Mouse (Mus musculus) CH12.LX (cell line): Measurements from ENCODE around the gene Ccdc141. TPM values are rescaled to one million over a fixed set of nuclear protein-coding genes. Genes with fewer than 3 reads are reported as not detected.

Source experiments
- DNase-seq: peaks from one replicate; pipeline ENCODE4 v3.0.0-alpha.2; 2013; ENCODE audit errors: extremely low read depth
- H3K27ac ChIP-seq: 2 replicates; pipeline ENCODE4 v1.5.1; 2012; ENCODE audit warnings: low read depth, mild to moderate bottlenecking, control low read depth, moderate library complexity; ENCODE audit not compliant: insufficient read depth
- H3K27me3 ChIP-seq: replicated peaks from 2 replicates; pipeline ENCODE3; 2012; ENCODE audit warnings: inconsistent platforms
- H3K36me3 ChIP-seq, 2 experiments: replicated peaks in 1 of 2; 2 replicates each; pipeline versions ENCODE3 to v1.6.1; 2012; ENCODE audit warnings: inconsistent platforms in 1 of 2, low read length in 1 of 2, mild to moderate bottlenecking in 1 of 2, mixed read lengths in 1 of 2, moderate library complexity in 1 of 2; ENCODE audit not compliant: control insufficient read depth in 1 of 2, insufficient read depth in 1 of 2
- H3K4me1 ChIP-seq, 2 experiments: 2 replicates each; pipeline ENCODE4 v1.6.1; 2012; ENCODE audit warnings: inconsistent platforms in 1 of 2, moderate library complexity in 1 of 2; ENCODE audit not compliant: insufficient read depth in 2 of 2, control insufficient read depth in 1 of 2
- H3K4me2 ChIP-seq: 2 replicates; pipeline ENCODE4 v1.6.1; 2012; ENCODE audit warnings: low read depth, mild to moderate bottlenecking, control low read depth; ENCODE audit not compliant: poor library complexity, insufficient read depth, severe bottlenecking
- H3K4me3 ChIP-seq, 3 experiments: fragments of 150-350 bp in 1 of 3; sonication (generic) in 1 of 3; replicated peaks in 1 of 3; 2 replicates each; pipeline versions ENCODE3 to v1.5.1; 2011 to 2012; ENCODE audit warnings: low read depth in 2 of 3, low read length in 2 of 3, mild to moderate bottlenecking in 2 of 3, moderate library complexity in 2 of 3, control low read depth in 1 of 3, improper control_type of control experiment in 1 of 3, inconsistent platforms in 1 of 3, mixed read lengths in 1 of 3; ENCODE audit not compliant: poor library complexity in 1 of 3
- H3K79me2 ChIP-seq: replicated peaks from 2 replicates; pipeline ENCODE4 v1.6.1; 2012; ENCODE audit warnings: mild to moderate bottlenecking, moderate library complexity; ENCODE audit not compliant: control insufficient read depth, poor library complexity, insufficient read depth, severe bottlenecking; ENCODE audit errors: extremely low read depth
- H3K9ac ChIP-seq: 2 replicates; pipeline ENCODE4 v1.6.1; 2012; ENCODE audit warnings: low read depth, mild to moderate bottlenecking, control low read depth, moderate library complexity; ENCODE audit not compliant: insufficient read depth
- H3K9me3 ChIP-seq: replicated peaks from 2 replicates; pipeline ENCODE3; 2012; ENCODE audit warnings: low read length, inconsistent platforms, mixed read lengths
- CHD1 ChIP-seq: IDR thresholded peaks from 2 replicates; pipeline ENCODE4 v1.6.1; 2012; ENCODE audit warnings: low read depth, low read length, improper control_type of control experiment, inconsistent platforms
- ELF1 ChIP-seq: IDR thresholded peaks from 2 replicates; pipeline ENCODE4 v1.6.1; 2014; ENCODE audit warnings: low read depth, mild to moderate bottlenecking, inconsistent platforms, low read length, improper control_type of control experiment
- GABPA ChIP-seq: IDR thresholded peaks from 2 replicates; pipeline ENCODE4 v1.6.1; 2012; ENCODE audit warnings: low read depth, low read length, improper control_type of control experiment, inconsistent platforms; ENCODE audit not compliant: insufficient replicate concordance
- HCFC1 ChIP-seq: IDR thresholded peaks from 2 replicates; pipeline ENCODE4 v1.6.1; 2012; ENCODE audit warnings: low read depth, mild to moderate bottlenecking, inconsistent platforms, low read length, improper control_type of control experiment
- IRF4 ChIP-seq: IDR thresholded peaks from 2 replicates; pipeline ENCODE4 v1.6.1; 2014; ENCODE audit warnings: low read depth, mild to moderate bottlenecking, inconsistent platforms, low read length, improper control_type of control experiment
- MEF2A ChIP-seq: IDR thresholded peaks from 2 replicates; pipeline ENCODE4 v1.6.1; 2014; ENCODE audit warnings: low read depth, mild to moderate bottlenecking, inconsistent platforms, low read length, improper control_type of control experiment, borderline replicate concordance
- MXI1 ChIP-seq: IDR thresholded peaks from 2 replicates; pipeline ENCODE4 v1.6.1; 2011; ENCODE audit warnings: mild to moderate bottlenecking, low read depth, low read length, improper control_type of control experiment
- NELFE ChIP-seq: IDR thresholded peaks from 2 replicates; pipeline ENCODE4 v1.6.1; 2011; ENCODE audit warnings: low read depth, low read length, improper control_type of control experiment
- NRF1 ChIP-seq: IDR thresholded peaks from 2 replicates; pipeline ENCODE4 v1.6.1; 2014; ENCODE audit warnings: low read depth, mild to moderate bottlenecking, inconsistent platforms, low read length, improper control_type of control experiment, moderate library complexity
- POLR2A ChIP-seq: IDR thresholded peaks from 2 replicates; pipeline ENCODE4 v1.6.1; 2011; ENCODE audit warnings: low read depth, mild to moderate bottlenecking, improper control_type of control experiment, low read length
- POLR2AphosphoS2 ChIP-seq: IDR thresholded peaks from 2 replicates; pipeline ENCODE4 v1.6.1; 2011; ENCODE audit warnings: low read depth, low read length, improper control_type of control experiment
- RAD21 ChIP-seq: IDR thresholded peaks from 2 replicates; pipeline ENCODE4 v1.6.1; 2011; ENCODE audit warnings: low read depth, mild to moderate bottlenecking, low read length, improper control_type of control experiment, moderate library complexity
- RCOR1 ChIP-seq: conservative IDR thresholded peaks from 2 replicates; pipeline ENCODE4 v1.6.1; 2012; ENCODE audit warnings: low read depth, mild to moderate bottlenecking, inconsistent platforms, low read length, improper control_type of control experiment
- SIN3A ChIP-seq: IDR thresholded peaks from 2 replicates; pipeline ENCODE4 v1.6.1; 2012; ENCODE audit warnings: low read length, improper control_type of control experiment, inconsistent platforms
- SMC3 ChIP-seq: IDR thresholded peaks from 2 replicates; pipeline ENCODE4 v1.6.1; 2011; ENCODE audit warnings: low read depth, low read length, improper control_type of control experiment
- TCF12 ChIP-seq: IDR thresholded peaks from 2 replicates; pipeline ENCODE4 v1.6.1; 2014; ENCODE audit warnings: low read depth, mild to moderate bottlenecking, inconsistent platforms, low read length, improper control_type of control experiment
- UBTF ChIP-seq: IDR thresholded peaks from 2 replicates; pipeline ENCODE4 v1.6.1; 2012; ENCODE audit warnings: low read depth, mild to moderate bottlenecking, inconsistent platforms, low read length, improper control_type of control experiment, moderate library complexity
- ZKSCAN1 ChIP-seq: IDR thresholded peaks from 2 replicates; pipeline ENCODE4 v1.6.1; 2012; ENCODE audit warnings: low read depth, inconsistent platforms, low read length, improper control_type of control experiment, borderline replicate concordance
- ZNF384 ChIP-seq: IDR thresholded peaks from 2 replicates; pipeline ENCODE4 v1.6.1; 2012; ENCODE audit warnings: low read depth, low read length, improper control_type of control experiment, inconsistent platforms
- dilution Hi-C: fragments of 300-500 bp; cut with MboI; formaldehyde crosslinking; loops from 2 replicates; pipeline ENCODE4 v1.14.3; 2020; ENCODE audit warnings: low sequenced_read_pairs; ENCODE audit not compliant: extremely low pct_unique_long_range_greater_than_20kb, extremely low pct_ligation_motif_present
- in situ Hi-C: fragments of 300-500 bp; cut with MboI; formaldehyde crosslinking; loops from 3 replicates; pipeline ENCODE4 v1.14.3; 2019; ENCODE audit warnings: low sequenced_read_pairs, low pct_ligation_motif_present, low pct_unique_long_range_greater_than_20kb, mixed read lengths
- polyA plus RNA-seq: library from polyadenylated mRNA; unstranded; fragments of >175 nt; gene quantifications from 2 replicates; pipeline ENCODE4 v1.2.1, GENCODE M21; 2012; ENCODE audit warnings: low read depth; ENCODE audit not compliant: insufficient read length
- total RNA-seq, 2 experiments: library from RNA; depleted of rRNA; stranded (reverse); fragments of 300-350 nt in 1 of 2; fragments of >200 nt in 1 of 2; gene quantifications; 2 replicates each; pipeline ENCODE4 v1.2.3; 2012 to 2014

Ccdc141 gene
- total and polyA plus RNA-seq, 3 experiments: not detected

- dilution Hi-C loops: no loop called here
- H3K4me2 ChIP-seq: no peak overlapping the region
- TF ChIP-seq IRF4 (no peak), RCOR1 (no peak), ELF1 (no peak), RAD21 (no peak), POLR2AphosphoS2 (no peak), NRF1 (no peak), SMC3 (no peak), ZKSCAN1 (no peak), TCF12 (no peak), NELFE (no peak), ZNF384 (no peak), HCFC1 (no peak), MXI1 (no peak)
- H3K36me3 ChIP-seq: no peaks in the 10 kb centered on the region
- H3K4me1 ChIP-seq: peaks cover 0 to 4% of the 10 kb centered on the region in 2 experiments; a peak in 2 of 4 replicates
- no peaks in the 10 kb centered on the region for H3K9me3 ChIP-seq
- in situ Hi-C loops: no loop called here
- H3K27me3 ChIP-seq: no peaks in the 10 kb centered on the region
- no peak for DNase-seq
- H3K9ac ChIP-seq: no peak overlapping the region
- H3K27ac ChIP-seq: no peak overlapping the region
- no peaks in the 10 kb centered on the region for H3K79me2 ChIP-seq
- H3K4me3 ChIP-seq: no peak overlapping the region
These were observed 186.8 kb downstream of the Ccdc141 start for GRCm38 (mm10) chr2:76983601-76984000.

- dilution Hi-C loops: no loop called here
These were observed 187.9 kb downstream of the Ccdc141 start, which contains the start of gene Ttn for GRCm38 (mm10) chr2:76982391-76983145. Gene Ttn (minus strand): TSS chr2:76982547.

More at GRCm38 (mm10) chr2:76982391-76983145, 187.9 kb downstream of the Ccdc141 start, which contains the start of gene Ttn:
- Histone ChIP-seq H3K79me2 (no peaks in the 10 kb centered on the region), H3K27me3 (no peaks in the 10 kb centered on the region), H3K4me1 (peaks cover 0 to 4% of the 10 kb centered on the region in 2 experiments; a peak in 2 of 4 replicates), H3K27ac (no peak within 1 kb of the TSS), H3K4me2 (no peak within 1 kb of the TSS), H3K9me3 (no peaks in the 10 kb centered on the region), H3K36me3 (no peaks in the 10 kb centered on the region), H3K9ac (no peak within 1 kb of the TSS), H3K4me3 (no peak within 1 kb of the TSS)
- DNase-seq: no peak
- TF ChIP-seq SIN3A (no peak), ZNF384 (no peak), POLR2AphosphoS2 (no peak), NELFE (no peak), CHD1 (no peak), POLR2A (no peak), GABPA (no peak), MEF2A (no peak), UBTF (no peak), RCOR1 (no peak), ZKSCAN1 (no peak)
- in situ Hi-C loops: no loop called here
